Mouse (Mus musculus) embryonic facial prominence, embryonic 15.5 days (tissue): ENCODE measurements around the gene Slc6a21. TPM values are rescaled to one million over a fixed set of nuclear protein-coding genes. Genes with fewer than 3 reads are reported as not detected.
"Not testable (repeated sequence)": the region's sequence is repeated elsewhere in the genome, so short reads cannot be mapped to it uniquely, and the experiment has no call there.

Source experiments
- ATAC-seq: fragments of 200-750 bp; cut with Nextera tagmentation; 2 replicates; pipeline ENCODE4 v1.8.0; 2017; ENCODE audit warnings: low read depth, moderate TSS enrichment; ENCODE audit not compliant: insufficient number of reproducible peaks, low FRiP score, low TSS enrichment
- H3K27ac ChIP-seq: fragments of 300-500 bp; sonication (generic); replicated peaks from 2 replicates; pipeline ENCODE4 v1.5.1; 2015; ENCODE audit warnings: mild to moderate bottlenecking, inconsistent platforms
- H3K27me3 ChIP-seq: fragments of 300-500 bp; sonication (generic); 2 replicates; pipeline ENCODE4 v1.6.1; 2015; ENCODE audit warnings: inconsistent platforms
- H3K36me3 ChIP-seq: fragments of 300-500 bp; sonication (generic); 2 replicates; pipeline ENCODE4 v1.6.1; 2015; ENCODE audit warnings: mild to moderate bottlenecking, inconsistent platforms
- H3K4me1 ChIP-seq: fragments of 300-500 bp; sonication (generic); 2 replicates; pipeline ENCODE4 v1.6.1; 2015; ENCODE audit warnings: inconsistent platforms
- H3K4me2 ChIP-seq: fragments of 300-500 bp; sonication (generic); replicated peaks from 2 replicates; pipeline ENCODE4 v1.6.1; 2015; ENCODE audit warnings: mild to moderate bottlenecking, inconsistent platforms
- H3K4me3 ChIP-seq: fragments of 300-500 bp; sonication (generic); replicated peaks from 2 replicates; pipeline ENCODE4 v1.5.1; 2015; ENCODE audit warnings: mild to moderate bottlenecking, inconsistent platforms
- H3K9ac ChIP-seq: fragments of 300-500 bp; sonication (generic); 2 replicates; pipeline ENCODE4 v1.6.1; 2015; ENCODE audit warnings: inconsistent platforms
- H3K9me3 ChIP-seq: fragments of 300-500 bp; sonication (generic); replicated peaks from 2 replicates; pipeline ENCODE4 v1.6.1; 2016; ENCODE audit warnings: inconsistent platforms
- WGBS: fragments of 180-500 bp; shearing (Covaris S2); methylation state at CpG from one replicate; pipeline ENCODE4 v1.1.7; 2015; 5-methylcytosine and 5-hydroxymethylcytosine counted together
- polyA plus RNA-seq: library from polyadenylated mRNA; unstranded; fragments of >200 nt; fragmentation: Nextera tagmentation; extraction: Ambion mirVana; gene quantifications from 2 replicates; pipeline ENCODE4 v1.2.1, GENCODE M21; 2015

Slc6a21 gene
- polyA plus RNA-seq, 1 experiment from 2014 or later, result not detected

DNA sequence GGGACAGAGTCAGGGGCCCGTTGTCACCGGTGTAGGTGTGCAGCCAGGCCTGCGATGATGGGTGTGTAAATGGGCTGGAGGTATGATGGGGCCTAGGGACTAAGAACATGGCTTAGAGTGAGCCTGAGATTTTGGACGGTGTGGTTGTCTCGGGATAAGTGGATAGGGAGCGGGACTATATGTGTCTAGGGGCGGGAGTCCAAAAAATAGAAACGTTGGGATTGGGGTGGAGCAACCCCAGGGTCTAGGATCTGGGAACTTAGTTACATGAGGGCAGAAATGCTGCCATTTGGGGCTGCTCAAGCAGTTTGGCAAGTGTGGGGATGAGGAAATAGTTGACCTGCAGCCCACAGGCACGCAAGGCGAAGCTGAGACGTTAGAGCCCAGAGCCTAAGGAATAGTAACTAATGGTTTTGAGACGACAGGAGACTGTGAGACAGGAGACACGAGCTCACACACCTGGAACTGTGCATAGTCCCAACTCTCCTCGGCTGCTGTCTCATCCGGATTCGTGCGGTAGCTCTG lies 41.6 kb upstream of the Slc6a21 start:
- H3K4me3 ChIP-seq, result peak overlapping the region; percentile 29
- H3K36me3 ChIP-seq, result peaks cover 30% of the 10 kb centered on the region
- peaks cover 31% of the 10 kb centered on the region for H3K4me1 ChIP-seq
- no peak overlapping the region; the same call in 1 of the 2 replicates for H3K27ac ChIP-seq
- 30% methylated on average over 17 of the region's 17 CpGs for WGBS
- ATAC-seq, result no peak
- H3K4me2 ChIP-seq, result peak overlapping the region; percentile 44
- no peak overlapping the region for H3K9ac ChIP-seq
- no peaks in the 10 kb centered on the region for H3K9me3 ChIP-seq
- H3K27me3 ChIP-seq, result 0 out of 2 replicates have a peak, but pooled peaks cover 3% of the 10 kb centered on the region

DNA sequence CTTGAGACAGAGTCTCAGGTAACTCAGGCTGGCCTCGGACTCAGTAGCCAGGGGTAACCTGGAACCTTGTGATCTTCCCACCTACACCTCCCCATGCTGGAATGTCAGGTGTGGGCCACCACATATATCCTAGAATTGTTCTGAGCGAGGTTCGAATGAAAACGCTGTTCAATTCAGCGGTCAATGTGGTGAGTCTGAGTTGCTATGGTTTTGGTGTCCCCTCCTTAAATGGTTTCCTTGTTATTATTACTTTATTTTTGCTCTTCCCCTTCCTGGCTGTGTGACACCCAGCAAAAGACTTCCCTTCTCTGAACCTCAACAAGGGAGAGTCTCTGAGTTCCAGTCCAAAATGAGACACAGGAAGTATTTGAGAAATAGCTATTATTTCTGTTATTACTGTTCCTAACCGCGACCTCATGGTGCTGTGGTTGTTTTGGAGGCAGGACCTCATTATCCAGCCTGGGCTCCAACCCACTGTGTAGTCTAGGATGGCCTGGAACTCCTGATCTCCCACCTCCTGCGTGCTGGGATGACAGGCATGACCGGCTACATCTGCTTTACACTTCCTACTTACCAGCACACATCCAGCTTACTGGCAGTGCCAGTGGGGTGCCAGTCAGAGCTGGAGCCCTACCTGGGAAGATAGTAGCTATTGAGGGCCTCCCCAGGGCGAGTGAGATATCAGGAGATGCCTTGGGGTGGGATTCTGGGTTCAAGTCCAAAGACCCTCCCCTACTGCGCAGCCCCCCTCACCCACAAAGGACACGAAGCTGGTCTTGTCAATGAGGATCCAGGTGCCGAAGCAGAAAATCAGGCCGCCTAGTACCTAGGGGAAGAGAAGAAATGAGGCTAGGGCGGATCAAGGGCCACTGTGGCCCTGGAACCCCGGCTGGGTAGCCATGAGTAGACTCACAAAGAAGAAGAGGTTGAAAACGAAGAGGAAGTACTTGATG lies 39.3 kb upstream of the Slc6a21 start:
- peaks cover 8% of the 10 kb centered on the region for H3K36me3 ChIP-seq
- H3K4me1 ChIP-seq, result peaks cover 35% of the 10 kb centered on the region
- H3K9ac ChIP-seq, result no peak overlapping the region
- ATAC-seq, result no peak
- no peak overlapping the region for H3K4me2 ChIP-seq
- WGBS, result 73% methylated on average over 17 of the region's 17 CpGs
- H3K4me3 ChIP-seq, result no peak overlapping the region
- H3K27me3 ChIP-seq, result 0 out of 2 replicates have a peak, but pooled peaks cover 3% of the 10 kb centered on the region
- no peaks in the 10 kb centered on the region for H3K9me3 ChIP-seq
- H3K27ac ChIP-seq, result no peak overlapping the region

DNA sequence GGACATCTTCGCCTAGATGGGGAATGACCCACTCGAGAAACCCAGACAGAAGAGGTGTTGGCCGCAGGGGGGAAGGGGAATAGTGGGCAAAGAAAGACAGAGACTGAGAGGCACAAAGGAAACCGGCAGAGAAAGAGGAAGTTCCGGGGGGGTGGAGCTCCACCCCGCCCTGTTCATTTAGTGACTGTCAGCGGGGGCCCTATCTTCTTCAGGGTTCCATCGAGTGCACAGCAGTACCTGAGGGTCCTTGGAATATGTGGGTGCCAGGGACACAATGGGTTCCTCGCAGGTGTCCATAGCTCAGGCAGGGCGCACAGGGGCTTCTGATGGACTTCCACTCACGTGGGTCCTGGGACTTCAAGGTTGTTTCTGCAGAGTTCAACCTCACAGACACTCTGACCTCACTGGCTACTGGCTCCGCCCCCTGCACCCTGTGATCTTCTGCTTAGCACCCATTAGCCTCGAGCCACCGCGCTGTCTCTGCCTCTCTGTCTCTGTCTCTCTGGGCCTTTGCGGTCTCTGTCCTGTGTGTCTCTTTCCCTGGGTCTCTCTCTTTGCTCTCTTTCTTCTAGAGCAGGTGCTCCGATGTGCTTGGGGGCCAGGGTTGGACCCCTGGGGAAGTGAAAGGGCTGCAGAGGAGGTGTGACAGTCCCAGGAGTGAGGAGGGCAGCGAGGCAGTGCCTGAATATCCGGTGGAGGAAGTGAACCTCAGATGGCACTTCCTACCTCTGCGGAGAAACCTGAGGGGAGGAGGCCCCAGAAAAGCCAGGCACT lies 38.4 kb upstream of the Slc6a21 start, which contains the start of gene Cd37:
Cd37 (minus strand) TSS at position 393 of the 774 bp plus-strand sequence.
- H3K36me3 ChIP-seq, result no peaks in the 10 kb centered on the region
- no peak within 1 kb of the TSS for H3K9ac ChIP-seq
- H3K4me1 ChIP-seq, result peaks cover 28% of the 10 kb centered on the region
- ATAC-seq, result no peak
- 41% methylated on average over 20 of the region's 20 CpGs for WGBS
- no peaks in the 10 kb centered on the region for H3K9me3 ChIP-seq
- no peak within 1 kb of the TSS for H3K27ac ChIP-seq
- H3K4me3 ChIP-seq, result no peak within 1 kb of the TSS
- H3K4me2 ChIP-seq, result no peak within 1 kb of the TSS
- 0 out of 2 replicates have a peak, but pooled peaks cover 3% of the 10 kb centered on the region for H3K27me3 ChIP-seq

DNA sequence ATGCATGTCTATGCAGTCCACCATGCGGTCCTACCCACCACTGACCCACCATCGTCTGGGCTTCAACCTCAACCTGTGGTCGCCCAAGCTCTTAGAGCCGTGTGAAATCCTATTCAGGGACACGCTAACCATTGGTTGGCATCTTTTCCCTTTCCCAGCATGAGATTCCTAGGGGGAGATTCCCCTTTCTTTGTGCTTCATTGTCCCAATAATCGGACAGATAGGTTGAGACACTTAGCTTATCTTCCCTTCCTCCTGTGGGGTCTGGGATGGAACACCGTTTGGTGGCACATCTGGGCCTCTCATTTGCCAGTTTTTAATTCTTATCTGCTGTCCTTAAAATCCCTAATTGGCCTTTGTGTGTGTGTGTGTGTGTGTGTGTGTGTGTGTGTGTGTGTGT lies 37.2 kb upstream of the Slc6a21 start:
- H3K27me3 ChIP-seq, result 0 out of 2 replicates have a peak, but pooled peaks cover 3% of the 10 kb centered on the region
- WGBS, result 88% methylated on average over 7 of the region's 7 CpGs
- no peaks in the 10 kb centered on the region for H3K9me3 ChIP-seq

DNA sequence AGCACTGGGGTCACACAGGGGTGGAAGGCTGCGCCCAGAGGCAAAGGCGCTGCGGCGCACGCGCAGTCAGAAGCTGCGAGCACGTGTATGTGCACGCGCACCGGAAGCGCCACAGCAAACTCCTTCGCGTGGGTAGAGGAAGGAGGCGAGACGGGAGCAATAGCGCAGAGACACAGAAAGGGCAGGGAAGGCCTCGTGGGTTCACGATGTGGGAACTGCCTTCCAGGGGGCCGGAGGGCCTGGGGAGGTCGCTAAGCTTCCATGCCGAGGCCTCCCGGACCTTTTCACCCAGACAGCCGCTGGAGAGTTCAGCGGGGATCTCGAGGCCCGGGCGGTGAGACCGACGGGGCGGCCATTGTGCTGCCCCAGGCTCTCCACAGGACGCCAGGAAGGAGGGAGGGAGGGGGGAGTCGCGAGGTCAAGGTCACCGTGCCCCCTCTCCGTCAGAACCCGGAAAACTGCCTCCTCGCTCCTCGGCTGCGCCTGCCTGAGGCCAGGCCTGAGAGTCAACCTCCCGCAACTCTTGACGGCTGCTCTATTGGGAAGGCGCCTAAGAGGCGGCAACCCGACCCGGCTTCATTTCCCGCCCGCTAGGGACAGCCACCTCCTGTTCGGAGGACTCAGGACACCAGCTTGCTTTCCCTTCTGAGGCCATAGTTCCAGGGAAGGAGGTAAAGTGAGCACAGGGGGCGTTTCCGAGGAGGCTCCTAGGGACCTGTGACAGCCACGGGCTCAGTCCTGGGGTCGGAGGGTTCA lies 36.5 kb upstream of the Slc6a21 start, which contains the start of gene Slc6a16:
Slc6a16 (plus strand) TSS at position 453 of the 756 bp plus-strand sequence.
- peaks cover 9% of the 10 kb centered on the region for H3K4me1 ChIP-seq
- peak within 1 kb of the TSS; percentile 30 for H3K4me3 ChIP-seq
- no peak within 1 kb of the TSS for H3K27ac ChIP-seq
- H3K27me3 ChIP-seq, result 0 out of 2 replicates have a peak, but pooled peaks cover 3% of the 10 kb centered on the region
- no peaks in the 10 kb centered on the region for H3K36me3 ChIP-seq
- ATAC-seq, result peak; percentile 36; the same call in 1 of the 2 replicates
- WGBS, result 9% methylated on average over 53 of the region's 53 CpGs
- H3K4me2 ChIP-seq, result peak within 1 kb of the TSS; percentile 54
- H3K9me3 ChIP-seq, result no peaks in the 10 kb centered on the region
- no peak within 1 kb of the TSS for H3K9ac ChIP-seq

More for the DNA sequence above, 37.2 kb upstream of the Slc6a21 start:
- H3K27ac ChIP-seq, result no peak overlapping the region
- H3K9ac ChIP-seq, result no peak overlapping the region
- no peak for ATAC-seq
- H3K4me2 ChIP-seq, result no peak overlapping the region
- H3K36me3 ChIP-seq, result no peaks in the 10 kb centered on the region
- H3K4me1 ChIP-seq, result peaks cover 16% of the 10 kb centered on the region
- H3K4me3 ChIP-seq, result no peak overlapping the region

DNA sequence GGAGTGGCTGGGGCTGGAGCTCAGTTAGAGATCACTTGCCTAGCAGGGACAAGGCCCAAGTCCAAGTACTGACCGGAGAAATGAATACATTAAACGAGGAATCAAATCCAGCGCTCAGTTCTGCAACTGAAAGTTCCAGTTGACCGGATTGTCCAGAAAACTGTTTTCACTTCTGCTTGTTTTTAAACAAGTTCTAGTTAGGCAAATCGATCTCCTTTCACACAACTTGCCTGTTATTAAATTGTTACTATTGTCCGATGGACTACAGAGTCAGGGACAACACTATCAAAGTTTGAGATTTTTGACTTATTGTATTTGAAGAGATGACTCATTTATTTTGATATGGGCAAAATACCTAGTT lies 35.9 kb upstream of the Slc6a21 start:
- 78% methylated on average over 6 of the region's 6 CpGs for WGBS
- H3K4me2 ChIP-seq, result peak overlapping the region; percentile 54
- peaks cover 9% of the 10 kb centered on the region for H3K4me1 ChIP-seq
- no peak overlapping the region for H3K27ac ChIP-seq
- no peaks in the 10 kb centered on the region for H3K9me3 ChIP-seq
- no peak for ATAC-seq
- 0 out of 2 replicates have a peak, but pooled peaks cover 3% of the 10 kb centered on the region for H3K27me3 ChIP-seq
- H3K36me3 ChIP-seq, result no peaks in the 10 kb centered on the region
- no peak overlapping the region for H3K9ac ChIP-seq
- H3K4me3 ChIP-seq, result peak overlapping the region; percentile 30

DNA sequence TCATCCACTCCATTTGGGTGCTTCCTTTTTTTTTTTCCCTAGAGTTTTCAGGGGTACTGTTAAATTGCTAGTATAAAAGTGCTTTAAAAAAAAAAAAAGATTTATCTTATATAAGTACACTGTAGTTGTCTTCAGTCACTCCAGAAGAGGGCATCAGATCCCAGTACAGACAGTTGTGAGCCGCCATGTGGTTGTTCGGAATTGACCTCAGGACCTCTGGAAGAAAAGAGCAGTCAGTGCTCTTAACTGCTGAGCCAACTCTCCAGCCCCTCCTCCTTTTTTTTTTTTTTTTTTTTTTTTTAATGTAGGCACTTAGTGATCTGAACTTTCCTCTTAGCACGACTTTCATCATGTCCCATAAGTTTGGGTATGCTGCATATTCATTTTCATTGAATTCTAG lies 29.6 kb upstream of the Slc6a21 start:
- Histone ChIP-seq H3K9me3 (no peaks in the 10 kb centered on the region), H3K36me3 (no peaks in the 10 kb centered on the region), H3K4me1 (no peaks in the 10 kb centered on the region), H3K4me2 (no peak overlapping the region), H3K27ac (no peak overlapping the region), H3K4me3 (no peak overlapping the region), H3K27me3 (no peaks in the 10 kb centered on the region), H3K9ac (no peak overlapping the region)
- 39% methylated on average over 3 of the region's 3 CpGs for WGBS
- no peak for ATAC-seq

DNA sequence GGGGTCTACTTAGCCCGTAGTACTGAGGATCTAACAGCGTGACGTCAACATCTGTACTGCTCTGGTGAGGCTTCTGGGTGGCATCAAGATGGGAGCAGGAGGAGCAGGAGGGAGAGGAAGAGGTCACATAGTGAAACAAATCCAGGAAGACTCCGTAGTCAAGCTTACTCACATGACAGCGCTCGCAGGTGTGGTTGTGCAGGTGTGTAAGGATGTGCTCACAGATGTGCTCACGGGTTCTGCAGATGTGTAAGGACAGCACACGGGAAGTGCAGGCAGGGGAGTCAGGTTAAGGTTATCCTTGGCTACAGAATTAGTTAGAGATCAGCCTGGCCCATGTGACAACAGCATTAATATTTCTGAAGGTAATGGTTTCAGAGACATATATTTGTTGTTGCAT lies 23.5 kb upstream of the Slc6a21 start:
- Histone ChIP-seq H3K27ac (no peak overlapping the region), H3K9me3 (no peaks in the 10 kb centered on the region), H3K4me1 (no peaks in the 10 kb centered on the region), H3K36me3 (no peaks in the 10 kb centered on the region), H3K4me2 (no peak overlapping the region), H3K27me3 (no peaks in the 10 kb centered on the region), H3K9ac (no peak overlapping the region), H3K4me3 (no peak overlapping the region)
- 84% methylated on average over 8 of the region's 8 CpGs for whole genome bisulfite sequencing
- ATAC-seq, result no peak

DNA sequence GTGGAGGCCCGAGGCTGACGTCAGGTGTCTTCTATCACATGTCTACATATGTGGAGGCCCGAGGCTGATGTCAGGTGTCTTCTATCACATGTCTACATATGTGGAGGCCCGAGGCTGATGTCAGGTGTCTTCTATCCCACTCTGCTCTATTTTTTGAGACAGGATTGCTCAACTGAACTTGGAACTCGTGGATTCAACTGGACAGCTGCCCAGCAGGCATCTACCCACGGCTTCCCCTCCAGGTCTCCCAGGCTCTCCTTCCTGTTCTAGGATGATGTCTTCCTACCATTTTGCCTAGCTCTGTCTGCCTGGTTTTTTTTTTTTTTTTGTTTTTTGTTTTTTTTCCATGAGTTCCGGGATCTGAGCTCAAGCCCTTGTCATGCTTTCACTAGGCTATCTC lies 21.5 kb upstream of the Slc6a21 start:
- H3K9me3 ChIP-seq, H3K27me3 ChIP-seq, ATAC-seq, H3K4me2 ChIP-seq, H3K36me3 ChIP-seq, H3K9ac ChIP-seq, H3K4me3 ChIP-seq, H3K4me1 ChIP-seq, H3K27ac ChIP-seq: not testable (repeated sequence)
- WGBS, result 78% methylated on average over 6 of the region's 7 CpGs

DNA sequence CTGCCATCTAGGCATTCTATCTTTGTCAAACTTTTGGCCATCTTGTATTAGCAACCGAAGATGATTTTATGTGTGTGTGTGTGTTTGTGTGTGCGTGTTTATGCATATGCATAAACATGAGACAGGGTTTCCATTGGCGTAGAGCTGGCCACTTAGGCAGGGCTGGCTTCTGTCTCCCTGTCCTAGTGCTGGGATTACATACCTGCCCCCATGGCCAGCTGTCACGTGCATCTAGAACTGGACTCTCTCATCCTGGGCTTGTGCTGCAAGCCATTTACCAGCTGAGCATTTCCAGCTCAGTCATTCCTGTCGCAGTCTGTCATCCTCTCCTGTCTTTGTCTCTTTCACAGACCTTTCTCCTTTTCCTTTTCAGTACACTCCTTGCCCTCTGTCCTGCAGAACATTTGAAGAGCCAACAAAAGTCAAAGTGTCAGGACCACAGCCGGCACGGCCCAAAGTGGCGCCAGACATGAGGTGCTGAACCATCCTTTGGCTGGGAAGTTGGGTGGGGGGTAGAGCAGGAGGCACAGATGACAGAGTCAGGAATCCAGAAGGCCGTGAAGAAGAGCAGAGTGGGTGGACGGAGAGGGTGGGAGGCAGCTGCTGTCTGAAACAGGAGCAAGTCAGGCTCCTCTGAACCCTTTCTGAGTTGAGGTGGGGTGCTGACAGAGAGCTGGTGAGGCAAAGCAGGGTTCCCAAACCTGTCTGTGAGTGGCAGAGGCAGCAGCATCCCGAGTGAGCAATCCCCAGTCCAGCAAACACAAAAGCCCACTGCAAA lies 20.1 kb upstream of the Slc6a21 start:
- WGBS, result 50% methylated on average over 11 of the region's 11 CpGs
- Histone ChIP-seq H3K4me1 (no peaks in the 10 kb centered on the region), H3K27me3 (no peaks in the 10 kb centered on the region), H3K36me3 (no peaks in the 10 kb centered on the region), H3K9me3 (no peaks in the 10 kb centered on the region), H3K27ac (no peak overlapping the region), H3K9ac (no peak overlapping the region), H3K4me2 (no peak overlapping the region), H3K4me3 (no peak overlapping the region)
- no peak for ATAC-seq
